Mouse (Mus musculus) urinary bladder, adult 2 months (tissue): ENCODE measurements around the gene Lrrc31. TPM values are rescaled to one million over a fixed set of nuclear protein-coding genes. Genes with fewer than 3 reads are reported as not detected.
A peak's percentile ranks its signal among the peaks of the same experiment; 100 is the strongest.
"Not testable (repeated sequence)": the region's sequence is repeated elsewhere in the genome, so short reads cannot be mapped to it uniquely, and the experiment has no call there.

ENCODE experiments used
- DNase-seq: peaks from one replicate; pipeline ENCODE4 v3.0.0; 2022; ENCODE audit warnings: low spot score
- polyA plus RNA-seq: library from polyadenylated mRNA; depleted of rRNA; stranded (reverse); fragments of >200 nt; gene quantifications from 2 replicates; pipeline ENCODE4 v1.2.3, GENCODE M21; 2012; rRNA removed

The Lrrc31 gene
- polyA plus RNA-seq, result 0.11 TPM in 1 of 2 replicates, not detected in the other

- not testable (repeated sequence) for DNase-seq
Observed at GRCm38 (mm10) chr3:30699711-30700505, at the start of gene Lrrc31. Lrrc31 (minus strand) TSS chr3:30699843.

- no peak for DNase-seq
Observed at GRCm38 (mm10) chr3:30748316-30748715, 48.7 kb upstream of the Lrrc31 start.

GRCm38 (mm10) chr3:30746006-30746405 lies 46.4 kb upstream of the Lrrc31 start, which contains the start of gene Samd7:
Samd7 (plus strand) TSS chr3:30746293.
- DNase-seq, result no peak

GRCm38 (mm10) chr3:30742891-30743290 lies 43.2 kb upstream of the Lrrc31 start:
- DNase-seq, result no peak

GRCm38 (mm10) chr3:30741306-30741705 lies 41.7 kb upstream of the Lrrc31 start:
- no peak for DNase-seq

GRCm38 (mm10) chr3:30736809-30737208 lies 37.2 kb upstream of the Lrrc31 start:
- DNase-seq, result no peak

GRCm38 (mm10) chr3:30729046-30729445 lies 29.4 kb upstream of the Lrrc31 start:
- no peak for DNase-seq

GRCm38 (mm10) chr3:30727209-30727608 lies 27.6 kb upstream of the Lrrc31 start:
- no peak for DNase-seq

- DNase-seq, result no peak
Observed at GRCm38 (mm10) chr3:30725514-30725913, 25.9 kb upstream of the Lrrc31 start.

GRCm38 (mm10) chr3:30724848-30725465 lies 25.3 kb upstream of the Lrrc31 start:
- DNase-seq, result no peak

- no peak for DNase-seq
Observed at GRCm38 (mm10) chr3:30724105-30724824, 24.6 kb upstream of the Lrrc31 start.

- no peak for DNase-seq
Observed at GRCm38 (mm10) chr3:30723179-30723578, 23.5 kb upstream of the Lrrc31 start.

- no peak for DNase-seq
Observed at GRCm38 (mm10) chr3:30722461-30722860, 22.8 kb upstream of the Lrrc31 start.

GRCm38 (mm10) chr3:30722036-30722435 lies 22.4 kb upstream of the Lrrc31 start:
- DNase-seq, result no peak

- no peak for DNase-seq
Observed at GRCm38 (mm10) chr3:30718649-30719048, 19.0 kb upstream of the Lrrc31 start.

- no peak for DNase-seq
Observed at GRCm38 (mm10) chr3:30713334-30713733, 13.7 kb upstream of the Lrrc31 start.

- no peak for DNase-seq
Observed at GRCm38 (mm10) chr3:30710191-30710590, 10.5 kb upstream of the Lrrc31 start.

GRCm38 (mm10) chr3:30706614-30707276 lies 7.1 kb upstream of the Lrrc31 start:
- no peak for DNase-seq

- DNase-seq, result no peak
Observed at GRCm38 (mm10) chr3:30705977-30706376, 6.3 kb upstream of the Lrrc31 start.

- no peak for DNase-seq
Observed at GRCm38 (mm10) chr3:30697891-30698290, 1.8 kb downstream of the Lrrc31 start.

GRCm38 (mm10) chr3:30696346-30696745 lies 3.3 kb downstream of the Lrrc31 start:
- peak; percentile 27 for DNase-seq

GRCm38 (mm10) chr3:30695661-30696060 lies 4.0 kb downstream of the Lrrc31 start:
- DNase-seq, result no peak
